Mouse (Mus musculus) forebrain, embryonic 13.5 days (tissue): ENCODE results near the gene Ppp1r13b. TPM values are rescaled to one million over a fixed set of nuclear protein-coding genes. Genes with fewer than 3 reads are reported as not detected.

Source experiments
- polyA plus RNA-seq: library from polyadenylated mRNA; unstranded; fragments of >200 nt; fragmentation: Nextera tagmentation; extraction: Ambion mirVana; gene quantifications from 2 replicates; pipeline ENCODE4 v1.2.1, GENCODE M21; 2015

Ppp1r13b gene
- polyA plus RNA-seq, 1 experiment from 2014 or later, result 9.3 TPM

Other genes starting within 250 kb of the Ppp1r13b start
- gene Ckb, start 235.8 kb downstream of the Ppp1r13b start, polyA plus RNA-seq, result 2,311 and 2,462 TPM in 2 replicates
- gene Trmt61a, start 230.0 kb downstream of the Ppp1r13b start, polyA plus RNA-seq, result 10.7 and 12.2 TPM in 2 replicates
- gene Bag5, start 194.9 kb downstream of the Ppp1r13b start, polyA plus RNA-seq, result 62.1 and 62.8 TPM in 2 replicates
- gene Apopt1, start 194.8 kb downstream of the Ppp1r13b start, polyA plus RNA-seq, result 52.6 and 56.2 TPM in 2 replicates
- 319 and 339 TPM in 2 replicates for gene Klc1, start 149.3 kb downstream of the Ppp1r13b start, polyA plus RNA-seq
- gene Xrcc3, start 94.2 kb downstream of the Ppp1r13b start, polyA plus RNA-seq, result 5.5 and 6.6 TPM in 2 replicates
- 42.4 and 45.6 TPM in 2 replicates for gene Zfyve21, start 93.9 kb downstream of the Ppp1r13b start, polyA plus RNA-seq
- 677 and 746 TPM in 2 replicates for gene Atp5mpl, start 58.9 kb upstream of the Ppp1r13b start, polyA plus RNA-seq
- gene Tdrd9, start 63.4 kb upstream of the Ppp1r13b start, polyA plus RNA-seq, result 0.45 and 1.3 TPM in 2 replicates
- gene Rd3l, start 73.2 kb upstream of the Ppp1r13b start, polyA plus RNA-seq, result not detected in 2 replicates
- 0.08 and 0.15 TPM in 2 replicates for gene Aspg, start 198.6 kb upstream of the Ppp1r13b start, polyA plus RNA-seq
- 10.9 and 14.4 TPM in 2 replicates for gene Kif26a, start 238.1 kb upstream of the Ppp1r13b start, polyA plus RNA-seq